Mouse (Mus musculus) C3H10T1/2 (cell line): ENCODE results near the gene Gm10639. TPM values are rescaled to one million over a fixed set of nuclear protein-coding genes. Genes with fewer than 3 reads are reported as not detected.

Experiments
- polyA plus RNA-seq, 2 experiments: library from polyadenylated mRNA; unstranded; fragments of >200 nt; fragmentation: generic; extraction: Trizol; gene quantifications; one replicate each; pipeline ENCODE4 v1.2.1; 2012; ENCODE audit warnings: missing spikeins in 2 of 2

Gene Gm10639
- under 1 TPM in 1 of 2 experiments, not detected in 1; 0.21 TPM for polyA plus RNA-seq

DNA sequence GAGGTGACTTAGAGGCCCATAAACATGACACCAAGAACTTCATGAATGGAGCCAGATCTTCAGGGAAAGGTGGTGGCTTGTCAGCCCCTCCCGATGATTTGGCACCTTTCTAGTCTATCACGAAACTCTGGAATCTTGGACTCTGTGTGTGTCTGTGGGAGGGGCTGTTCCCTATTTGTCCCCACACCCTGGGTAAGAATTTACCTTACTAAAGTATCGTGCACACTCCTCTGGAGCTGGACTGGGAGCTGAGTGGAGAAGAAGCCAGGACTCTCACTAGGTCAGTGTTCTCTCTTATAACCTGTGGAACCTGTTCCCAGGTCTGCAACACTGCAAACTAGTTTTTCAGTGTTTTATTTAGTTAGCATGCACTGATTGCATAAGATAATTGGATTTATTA is at the start of gene Gm10639:
Gene Gm10639 (plus strand): TSS at position 201 of the 400 bp plus-strand sequence.

DNA sequence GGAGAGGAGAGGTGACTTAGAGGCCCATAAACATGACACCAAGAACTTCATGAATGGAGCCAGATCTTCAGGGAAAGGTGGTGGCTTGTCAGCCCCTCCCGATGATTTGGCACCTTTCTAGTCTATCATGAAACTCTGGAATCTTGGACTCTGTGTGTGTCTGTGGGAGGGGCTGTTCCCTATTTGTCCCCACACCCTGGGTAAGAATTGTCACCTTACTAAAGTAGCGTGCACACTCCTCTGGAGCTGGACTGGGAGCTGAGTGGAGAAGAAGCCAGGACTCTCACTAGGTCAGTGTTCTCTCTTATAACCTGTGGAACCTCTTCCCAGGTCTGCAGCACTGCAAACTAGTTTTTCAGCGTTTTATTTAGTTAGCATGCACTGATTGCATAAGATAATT is 32.8 kb upstream of the Gm10639 start, which contains the start of gene Gm3776:
Gene Gm3776 (plus strand): TSS at position 216 of the 400 bp plus-strand sequence.

DNA sequence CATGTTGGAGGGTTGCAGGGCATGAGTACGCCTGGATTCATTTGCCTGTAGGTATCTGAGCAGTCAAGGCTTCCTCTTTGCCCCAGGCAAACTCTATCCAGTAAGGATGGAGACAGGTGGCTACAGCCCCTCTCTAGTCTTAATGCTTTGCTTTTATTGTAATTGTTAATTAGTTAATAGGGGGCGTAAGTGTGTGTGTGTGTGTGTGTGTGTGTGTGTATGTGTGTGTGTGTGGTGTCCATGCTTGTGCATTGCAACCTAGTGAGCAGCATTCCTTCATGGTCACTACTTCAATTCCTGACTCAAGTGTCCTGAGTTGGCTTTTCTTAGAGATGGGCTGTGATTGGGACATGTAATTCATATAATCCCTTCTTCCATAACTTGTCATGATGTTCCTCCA is 25.0 kb downstream of the Gm10639 start, which contains the start of gene Omt2a:
Gene Omt2a (minus strand): TSS at position 101 of the 400 bp plus-strand sequence.

DNA sequence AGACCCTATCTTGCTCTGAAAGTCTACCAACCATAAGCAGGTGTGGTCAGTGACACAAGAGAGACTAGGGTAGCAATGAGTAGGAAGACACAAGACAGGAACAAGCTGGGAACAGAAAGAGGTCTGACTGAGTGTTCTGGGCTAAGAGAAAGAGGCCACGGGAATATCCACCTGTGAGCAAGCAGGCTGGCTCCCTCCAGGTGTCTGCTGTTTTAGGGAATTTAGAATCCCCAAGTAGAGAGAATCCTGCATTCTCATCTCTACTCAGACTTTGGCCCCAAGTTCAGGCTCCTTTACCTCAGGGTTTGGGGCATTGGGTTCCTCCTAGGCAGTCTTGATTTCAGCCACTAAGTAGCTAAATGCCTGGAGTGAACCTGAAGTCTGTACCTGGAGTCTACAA is 37.6 kb downstream of the Gm10639 start, which contains the start of gene Omt2b:
Gene Omt2b (plus strand): TSS at position 301 of the 400 bp plus-strand sequence.

Other genes starting within 250 kb of the Gm10639 start
- not detected for gene Gcm1, start 238.0 kb upstream of the Gm10639 start, polyA plus RNA-seq
- gene Fbxo9, start 180.9 kb upstream of the Gm10639 start, polyA plus RNA-seq, result 10 to 100 TPM in 1 of 2 experiments, 1 to 10 TPM in 1; 7.7 to 25.1 TPM
- 10 to 100 TPM in 1 of 2 experiments, 1 to 10 TPM in 1; 2.9 to 11.2 TPM for gene Ick, start 180.7 kb upstream of the Gm10639 start, polyA plus RNA-seq
- 100 to 1,000 TPM in 1 of 2 experiments, 10 to 100 TPM in 1; 22.1 to 238 TPM for gene Gsta4, start 107.1 kb upstream of the Gm10639 start, polyA plus RNA-seq
- gene Gsta1, start 59.3 kb upstream of the Gm10639 start, polyA plus RNA-seq, result 1 to 10 TPM in 1 of 2 experiments, under 1 TPM in 1; 0.23 to 1.3 TPM
- gene Gm3776, start 32.8 kb upstream of the Gm10639 start, polyA plus RNA-seq, result under 1 TPM in 1 of 2 experiments, not detected in 1; 0.04 TPM
- under 1 TPM in 1 of 2 experiments, not detected in 1; 0.22 TPM for gene Omt2a, start 24.9 kb downstream of the Gm10639 start, polyA plus RNA-seq
- under 1 TPM in 1 of 2 experiments, not detected in 1; 0.09 TPM for gene Omt2b, start 37.7 kb downstream of the Gm10639 start, polyA plus RNA-seq
- gene Gsta2, start 65.9 kb downstream of the Gm10639 start, polyA plus RNA-seq, result under 1 TPM in 1 of 2 experiments, not detected in 1; 0.37 TPM
- under 1 TPM in 1 of 2 experiments, not detected in 1; 0.05 TPM for gene Dppa5a, start 78.3 kb downstream of the Gm10639 start, polyA plus RNA-seq
- gene Ooep, start 88.8 kb downstream of the Gm10639 start, polyA plus RNA-seq, result under 1 TPM; 0.01 to 0.06 TPM
- gene Ddx43, start 105.9 kb downstream of the Gm10639 start, polyA plus RNA-seq, result not detected
- gene Cgas, start 153.3 kb downstream of the Gm10639 start, polyA plus RNA-seq, result 1 to 10 TPM in 1 of 2 experiments, under 1 TPM in 1; 0.70 to 1.8 TPM
- 1 to 10 TPM; 4.5 to 7.6 TPM for gene Mto1, start 158.3 kb downstream of the Gm10639 start, polyA plus RNA-seq
- under 1 TPM; 0.06 to 0.20 TPM for gene Gm17324, start 158.9 kb downstream of the Gm10639 start, polyA plus RNA-seq
- gene Eef1a1, start 199.2 kb downstream of the Gm10639 start, polyA plus RNA-seq, result 1,000 to 10,000 TPM; 3,547 to 7,697 TPM